Mouse (Mus musculus): ENCODE data around the gene Wdr25.

Wdr25 gene

DNA sequence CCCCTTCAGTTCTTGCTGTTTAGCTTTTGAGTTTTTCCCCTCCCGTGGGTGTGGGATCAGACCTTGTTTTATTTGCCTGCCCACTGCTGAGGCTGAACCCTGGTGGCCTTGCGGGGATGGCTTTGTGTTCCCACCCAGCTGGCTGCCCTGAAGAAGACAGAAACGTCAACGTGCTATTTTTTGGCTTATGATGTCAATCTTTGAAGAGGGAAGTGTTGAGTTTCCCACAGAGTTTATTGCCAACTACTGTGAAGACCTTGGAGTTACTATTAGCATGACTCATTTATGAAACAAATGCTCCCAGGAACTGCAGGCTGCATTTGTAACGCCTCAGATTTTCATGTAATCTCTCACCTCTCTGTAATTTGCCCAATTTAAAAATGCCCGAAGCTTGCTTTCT is 43.4 kb downstream of the Wdr25 start:
- DNase-seq (ENCODE audit: low read depth, low spot score) = no peak

DNA sequence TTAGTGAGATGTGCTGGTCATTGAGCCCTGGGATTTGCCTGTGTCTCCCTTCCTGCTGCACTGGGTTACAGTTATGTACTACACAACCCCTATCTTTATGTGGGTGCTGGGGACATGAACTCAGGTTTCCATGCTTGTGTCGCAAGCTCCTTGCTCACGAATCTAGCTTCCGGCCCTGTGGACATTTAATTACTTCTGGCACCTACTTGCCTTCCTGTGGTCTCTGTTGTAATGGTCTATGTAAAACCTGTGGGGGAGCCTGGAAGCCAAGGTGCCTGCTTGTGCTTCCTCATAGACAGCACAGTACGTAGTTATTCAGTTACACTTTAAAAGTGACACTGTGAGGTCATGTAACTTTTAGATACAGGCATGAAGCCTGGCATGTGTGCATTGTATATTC is 44.1 kb downstream of the Wdr25 start:
- DNase-seq (ENCODE audit: low read depth, low spot score) = no peak

DNA sequence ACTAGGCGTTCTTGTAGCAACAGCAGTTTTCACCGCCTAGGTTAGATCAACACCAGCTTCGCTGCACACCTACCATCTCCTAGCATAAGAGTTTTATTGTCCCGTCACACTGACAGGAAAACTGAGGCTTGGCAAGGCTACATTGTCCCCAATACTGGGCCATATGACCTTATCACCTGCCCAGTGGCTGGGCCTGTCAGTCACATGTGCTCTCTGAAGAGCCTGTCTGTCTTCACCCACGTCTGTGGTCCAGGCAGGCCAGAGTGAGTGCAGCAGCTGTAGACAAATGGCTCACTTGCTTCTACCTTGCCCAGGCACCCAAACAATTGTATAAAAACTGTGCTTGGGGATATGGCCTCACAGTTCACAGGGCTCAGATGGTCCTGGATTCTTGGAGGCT is 45.4 kb downstream of the Wdr25 start:
- DNase-seq (ENCODE audit: low read depth, low spot score) = no peak

DNA sequence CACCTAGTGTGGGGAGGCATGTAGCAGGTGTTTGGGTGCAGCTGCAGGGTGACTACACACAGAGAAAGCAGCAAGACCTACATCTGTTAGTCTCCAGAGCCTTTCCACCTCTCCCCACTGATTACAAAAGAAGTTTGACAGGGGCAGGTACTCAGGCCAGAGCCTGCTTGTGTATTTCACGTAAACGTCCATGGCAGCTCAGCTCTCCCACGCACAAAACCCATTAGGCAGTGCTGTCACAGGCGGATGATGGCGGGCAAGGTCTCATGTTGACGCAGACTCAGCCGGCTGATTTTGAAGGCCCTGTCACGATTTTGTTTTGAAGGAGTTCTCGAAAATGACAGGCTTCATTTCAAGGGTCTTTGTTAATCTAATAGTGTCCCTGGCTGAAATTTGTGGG is 45.9 kb downstream of the Wdr25 start:
- no peak for DNase-seq (ENCODE audit: low read depth, low spot score)

DNA sequence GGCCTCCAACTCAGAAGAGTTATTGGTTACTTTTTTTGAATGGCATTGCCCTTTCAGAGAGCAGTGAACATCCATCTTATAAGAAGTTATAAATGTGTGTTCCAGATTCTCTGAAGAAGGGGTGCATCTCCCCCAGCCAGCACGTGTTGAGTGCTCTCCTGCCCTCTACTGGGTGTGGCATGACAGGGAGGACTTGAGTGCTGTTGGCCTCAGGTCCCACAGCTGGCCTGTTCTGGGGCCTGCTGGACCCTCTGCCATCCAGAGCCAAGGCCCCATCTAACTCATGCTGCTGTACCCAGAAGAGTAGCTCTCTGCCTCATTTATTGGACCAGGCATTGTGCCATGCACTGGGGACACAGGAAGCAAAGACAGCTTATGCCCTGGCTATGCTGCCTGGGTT is 46.8 kb downstream of the Wdr25 start:
- no peak for DNase-seq (ENCODE audit: low read depth, low spot score)

DNA sequence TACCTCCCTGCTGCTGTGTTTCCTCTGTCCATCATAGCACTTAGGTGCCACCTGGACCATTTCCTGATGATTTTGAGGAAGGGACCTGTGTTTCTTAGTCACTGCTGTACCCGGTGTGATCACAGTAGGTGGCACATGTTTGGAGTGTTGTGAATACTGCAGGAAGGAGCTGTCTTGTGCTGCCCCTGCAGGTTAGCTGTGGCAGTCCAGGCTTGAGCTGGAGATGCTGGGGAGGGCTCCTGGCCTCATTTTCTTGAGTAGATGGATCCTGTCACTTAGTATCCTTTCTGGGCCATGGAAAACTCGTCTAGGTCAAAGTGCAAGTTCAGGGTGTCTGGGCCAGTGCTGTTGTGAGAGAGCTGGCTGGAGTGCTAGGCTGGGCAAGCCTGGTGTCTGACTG is 47.9 kb downstream of the Wdr25 start:
- DNase-seq (ENCODE audit: low read depth, low spot score) = no peak

DNA sequence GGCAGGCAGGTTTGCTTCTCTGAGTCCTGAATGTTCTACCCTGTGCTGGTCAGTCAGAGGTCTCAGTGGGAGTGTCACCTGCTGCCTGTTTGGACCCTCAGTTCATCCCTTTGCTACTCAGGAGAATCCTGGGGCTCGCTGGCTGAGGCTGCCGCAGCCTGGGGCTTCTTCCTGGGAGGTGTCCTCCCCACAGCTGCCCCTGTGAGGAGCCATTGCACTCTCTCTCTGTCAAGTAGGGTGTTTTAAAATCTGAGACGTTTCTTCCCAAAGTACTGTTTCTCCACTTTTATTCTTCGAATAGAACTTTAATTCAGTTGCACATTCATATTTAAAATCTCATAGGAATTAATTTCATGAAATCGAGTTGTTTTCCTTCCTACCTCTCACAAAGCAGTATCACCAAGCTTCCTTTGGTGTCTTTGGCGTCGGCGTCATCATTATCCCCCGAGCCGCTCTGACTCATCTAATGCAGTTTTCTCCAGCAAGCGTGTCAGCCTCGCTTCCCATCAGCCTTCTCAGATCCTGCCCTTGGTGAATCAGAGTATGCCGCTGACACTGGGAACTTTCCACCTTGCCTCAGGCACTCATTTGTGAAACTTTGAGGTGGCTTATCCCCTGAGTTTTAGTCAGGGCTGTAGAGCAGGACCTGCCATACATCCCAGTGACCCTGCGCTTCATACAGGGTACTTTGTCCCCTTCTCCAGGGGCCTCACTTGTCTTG is 48.9 kb downstream of the Wdr25 start:
- no peak for DNase-seq (ENCODE audit: low read depth, low spot score)

DNA sequence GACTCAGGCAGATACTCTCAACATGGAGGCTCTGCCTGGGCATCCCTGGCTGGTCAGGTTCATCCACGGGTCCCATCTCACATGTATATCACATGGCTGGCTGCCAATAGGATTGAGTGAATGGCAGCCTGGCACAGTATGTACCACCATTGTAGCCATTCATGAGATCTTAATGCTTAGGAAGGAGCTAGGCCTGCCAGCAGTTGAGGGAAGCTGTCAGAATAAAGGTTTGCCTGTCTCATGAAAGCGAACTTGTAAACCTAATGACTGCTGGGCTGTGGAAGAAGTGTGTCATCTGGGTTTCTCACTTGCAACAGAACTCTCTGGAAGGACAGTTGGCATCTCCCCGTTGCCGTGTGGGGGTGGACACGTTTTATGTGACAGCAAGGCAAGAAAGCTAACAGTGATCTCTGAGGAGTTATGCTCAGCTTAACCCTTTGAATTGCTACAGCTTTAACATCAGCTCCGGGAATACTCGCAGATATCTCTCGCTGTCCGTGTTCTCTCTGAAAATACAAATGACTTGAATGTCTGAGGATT is 59.6 kb downstream of the Wdr25 start:
- DNase-seq (ENCODE audit: low read depth, low spot score) = no peak

DNA sequence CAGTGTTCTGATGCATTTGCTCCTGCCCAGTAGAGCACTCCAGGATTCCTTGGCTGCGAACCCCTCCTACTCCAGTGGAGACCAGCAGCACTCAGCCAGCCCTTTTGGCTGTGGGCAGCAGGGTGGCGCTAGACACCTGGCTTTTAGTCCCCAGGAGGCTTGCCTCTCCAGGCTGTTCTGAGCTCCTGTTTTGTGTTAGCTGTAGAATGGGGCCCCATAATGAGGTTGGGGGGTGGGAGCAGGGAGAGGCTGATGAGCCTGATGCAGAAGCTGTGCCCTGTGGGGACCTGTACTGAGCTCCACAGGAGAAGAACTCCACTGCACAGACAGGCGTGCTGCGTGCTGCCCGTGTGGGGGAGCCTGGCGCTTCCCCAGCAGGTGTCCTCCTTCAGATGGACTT is 60.4 kb downstream of the Wdr25 start:
- DNase-seq (ENCODE audit: low read depth, low spot score) = peak; percentile 45

DNA sequence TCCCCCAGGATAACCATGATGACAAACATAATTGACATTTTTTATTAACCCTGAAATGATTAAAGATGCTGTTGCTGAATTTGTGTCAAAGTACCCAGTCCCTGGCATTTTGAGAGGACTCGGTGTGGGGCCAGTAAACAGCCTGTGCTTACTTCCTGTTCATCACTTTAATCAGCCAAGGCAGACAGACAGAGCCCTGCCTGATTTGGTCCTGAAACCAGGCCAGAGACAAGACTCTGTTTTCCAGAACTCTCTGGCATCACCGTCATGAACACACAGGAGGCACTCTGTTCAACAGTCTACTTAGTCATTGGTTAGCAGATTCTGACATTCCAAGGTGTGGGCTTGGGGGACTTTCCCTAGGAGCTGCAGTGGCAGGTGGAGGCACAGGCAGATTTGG is 61.0 kb downstream of the Wdr25 start:
- DNase-seq (ENCODE audit: low read depth, low spot score) = no peak

DNA sequence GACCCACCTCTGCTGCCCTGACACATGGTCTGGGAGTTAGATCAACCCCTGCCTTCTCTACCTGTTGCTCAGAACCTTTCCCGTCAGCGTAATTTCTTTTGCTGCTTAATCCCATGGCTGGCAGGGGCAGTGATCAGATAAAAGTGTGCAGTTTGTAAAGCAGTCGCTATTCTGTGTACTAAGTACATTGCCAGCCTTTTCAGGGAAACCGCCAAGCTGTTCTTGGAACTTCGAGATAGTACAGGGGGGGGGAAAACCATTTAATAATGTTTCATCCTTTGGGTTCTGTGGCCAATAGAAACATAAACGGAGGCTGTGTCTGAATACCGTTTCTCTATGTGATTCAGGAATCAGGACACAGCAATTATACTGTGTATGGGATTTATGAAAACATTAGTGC is 65.1 kb downstream of the Wdr25 start:
- DNase-seq (ENCODE audit: low read depth, low spot score) = no peak

DNA sequence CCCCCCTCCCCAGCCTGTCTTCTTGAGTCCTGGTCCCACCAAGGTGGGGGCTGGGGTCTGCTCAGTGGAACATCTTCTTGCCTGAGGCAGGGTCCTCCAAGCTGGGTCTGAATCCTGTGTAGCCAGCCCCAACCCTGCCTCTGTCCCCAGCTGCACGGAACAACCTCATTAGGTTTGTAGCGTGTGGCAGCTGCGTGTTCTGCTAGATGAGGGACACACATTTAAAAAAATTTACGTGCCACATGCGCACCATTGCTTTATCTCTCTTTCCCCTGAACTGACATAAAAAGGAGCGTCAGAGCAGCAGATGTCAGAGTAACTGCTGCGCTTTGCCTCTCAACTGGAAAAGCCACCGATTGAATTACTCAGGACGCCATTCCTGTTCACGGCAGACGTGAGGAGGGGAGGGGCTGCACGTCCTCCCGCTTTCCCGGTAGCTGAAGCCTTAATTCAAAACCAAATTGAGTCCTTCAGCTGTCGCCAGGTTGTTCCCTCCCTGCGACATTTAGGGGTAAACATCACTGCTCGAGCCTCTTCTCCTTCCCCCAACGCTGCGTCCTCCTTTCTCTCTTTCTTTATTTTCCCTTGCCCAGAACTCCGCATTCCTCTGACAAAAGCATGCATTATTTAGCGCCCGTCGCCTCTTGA is 65.7 kb downstream of the Wdr25 start:
- DNase-seq (ENCODE audit: low read depth, low spot score) = peak; percentile 45

DNA sequence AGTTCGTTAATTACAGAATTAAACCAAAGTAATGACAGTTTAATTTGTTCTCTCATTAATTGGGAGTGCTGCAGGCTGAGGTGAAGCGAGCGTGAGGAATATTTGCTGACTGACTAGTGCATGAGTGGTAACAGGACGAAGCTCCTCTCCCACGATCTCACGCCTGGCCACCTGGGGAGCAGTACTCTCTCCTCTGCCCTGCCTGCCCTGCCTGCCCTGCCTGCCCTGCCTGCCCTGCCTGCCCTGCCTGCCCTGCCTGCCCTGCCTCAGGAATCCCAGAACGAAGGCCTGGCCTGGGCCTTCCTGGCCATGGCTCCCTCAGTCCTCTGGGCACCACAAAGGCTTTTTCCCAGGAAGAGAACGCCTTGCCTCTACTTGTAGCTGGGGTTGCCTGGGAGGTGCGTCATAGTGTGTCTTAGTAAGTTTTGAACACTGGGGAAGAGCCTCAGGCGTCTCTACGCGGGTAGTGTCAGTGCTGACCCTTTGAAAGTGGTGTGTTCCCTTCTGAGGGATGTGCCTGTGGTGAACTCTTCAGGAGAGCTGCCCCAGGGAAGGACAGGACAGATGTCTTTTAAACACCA is 66.3 kb downstream of the Wdr25 start:
- DNase-seq (ENCODE audit: low read depth, low spot score) = no peak

DNA sequence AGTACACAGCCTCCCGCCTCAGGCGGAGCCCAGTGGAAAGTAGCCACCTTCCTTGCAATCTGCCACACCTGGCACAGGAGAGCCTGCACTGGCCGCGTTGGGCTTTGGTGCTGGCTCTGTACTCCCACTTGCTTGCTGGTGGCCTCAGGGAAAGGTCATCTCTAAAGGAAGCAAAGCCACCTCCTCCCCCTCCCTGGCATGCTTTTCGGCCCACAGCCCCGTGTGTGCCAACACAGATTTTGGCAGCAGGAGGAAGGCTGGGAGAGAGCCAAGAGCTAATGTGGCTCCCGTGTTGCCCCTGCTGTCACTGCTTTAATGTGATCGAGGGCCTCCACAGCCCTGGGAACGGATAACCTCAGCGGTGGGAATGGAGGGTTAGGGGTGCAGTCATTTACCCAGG is 66.8 kb downstream of the Wdr25 start:
- no peak for DNase-seq (ENCODE audit: low read depth, low spot score)

DNA sequence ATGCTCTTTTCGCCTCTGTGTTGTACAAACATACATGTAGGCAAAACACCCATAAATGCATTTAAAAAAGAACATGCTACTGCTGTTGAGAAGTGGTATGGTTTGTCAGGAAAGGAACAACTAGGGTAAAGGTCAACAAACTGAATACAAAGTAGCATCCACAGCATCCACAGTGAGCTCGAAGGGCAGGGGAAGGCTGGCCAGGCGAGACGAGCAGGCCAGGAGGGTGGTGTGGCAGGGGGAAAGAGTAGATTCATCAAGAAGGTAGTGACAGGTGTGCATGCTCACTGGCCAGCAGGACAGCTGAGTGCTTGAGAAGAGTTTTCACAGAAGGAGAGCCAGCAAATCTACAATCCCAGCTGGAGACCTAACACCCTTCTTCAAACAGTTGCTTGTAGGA is 74.2 kb downstream of the Wdr25 start:
- no peak for DNase-seq (ENCODE audit: low read depth, low spot score)

DNA sequence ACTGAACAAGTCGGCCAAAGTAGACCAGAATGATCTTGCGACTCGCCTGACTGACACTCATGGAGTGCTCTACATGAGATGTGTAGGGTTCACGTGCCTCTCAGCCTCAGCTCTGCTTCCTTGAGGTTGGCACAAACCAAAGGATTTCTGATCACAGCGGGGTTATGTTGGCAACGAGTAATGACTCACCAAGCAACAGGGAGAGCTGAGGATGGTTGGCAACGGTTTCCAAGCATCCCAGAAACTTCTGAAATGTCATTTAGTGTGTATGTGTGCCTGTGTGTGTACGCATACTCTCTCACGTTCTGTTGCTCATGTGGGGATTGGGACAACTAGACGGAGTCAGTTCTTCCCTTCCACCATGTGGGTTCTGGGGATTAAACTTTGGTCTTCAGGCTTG is 74.6 kb downstream of the Wdr25 start:
- no peak for DNase-seq (ENCODE audit: low read depth, low spot score)

DNA sequence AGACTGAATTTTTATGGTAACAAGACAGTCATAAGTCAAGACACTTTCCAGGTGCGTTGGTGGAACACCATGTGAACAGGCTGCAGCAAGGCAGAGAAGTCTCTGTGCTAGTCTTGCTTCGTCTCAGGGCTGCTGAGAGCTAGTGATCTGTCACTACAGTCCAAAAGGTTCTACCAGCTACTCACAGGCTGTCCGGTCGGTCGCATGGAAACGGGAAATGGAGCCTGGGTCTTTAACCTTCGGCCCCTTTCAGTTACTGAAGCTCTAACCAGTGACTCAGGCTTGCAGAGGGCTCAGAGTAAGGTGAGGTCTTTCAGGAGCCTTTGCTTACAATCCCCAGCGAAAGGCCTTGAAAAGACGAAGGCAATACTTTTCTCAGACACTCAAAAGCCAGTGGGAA is 78.0 kb downstream of the Wdr25 start:
- DNase-seq (ENCODE audit: low read depth, low spot score) = no peak

DNA sequence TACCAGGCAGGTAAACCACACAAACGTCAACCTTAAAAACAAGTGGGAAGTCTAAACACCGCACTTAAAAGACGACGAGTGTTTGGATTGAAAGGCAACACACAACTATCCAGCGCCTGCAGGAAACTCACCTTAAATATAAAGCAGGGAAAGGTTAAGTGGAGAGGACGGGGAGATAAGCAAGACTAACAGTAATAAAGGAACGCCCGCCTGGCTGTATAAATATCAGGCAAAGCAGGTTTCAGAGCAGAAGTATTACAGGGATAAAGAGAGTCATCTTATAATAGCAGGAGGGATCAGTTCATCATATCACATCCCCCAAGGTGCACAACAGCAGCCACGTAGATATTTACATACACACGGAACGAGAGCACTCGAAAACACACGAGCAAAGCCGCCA is 78.8 kb downstream of the Wdr25 start:
- no peak for DNase-seq (ENCODE audit: low read depth, low spot score)

DNA sequence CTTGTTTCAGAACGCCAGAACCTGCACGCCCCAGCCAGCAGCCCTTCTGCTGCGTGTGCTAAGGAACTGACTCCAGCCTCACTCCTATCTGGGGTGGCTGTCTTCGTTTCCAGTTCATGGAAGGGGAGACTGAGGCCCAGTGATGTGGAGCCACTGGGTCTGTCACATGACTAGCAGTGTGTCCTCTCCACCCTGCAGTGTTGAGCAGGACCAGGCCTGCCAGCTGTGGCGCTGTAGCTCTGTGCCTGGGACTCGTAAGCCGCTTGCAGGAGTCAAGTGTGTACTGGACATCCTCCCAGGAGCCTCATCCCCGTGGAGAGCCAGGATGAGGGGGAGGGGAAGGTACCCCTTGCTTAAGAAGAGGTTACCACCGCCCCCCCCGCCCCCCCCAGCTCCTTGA is 86.5 kb downstream of the Wdr25 start:
- no peak for DNase-seq (ENCODE audit: low read depth, low spot score)

DNA sequence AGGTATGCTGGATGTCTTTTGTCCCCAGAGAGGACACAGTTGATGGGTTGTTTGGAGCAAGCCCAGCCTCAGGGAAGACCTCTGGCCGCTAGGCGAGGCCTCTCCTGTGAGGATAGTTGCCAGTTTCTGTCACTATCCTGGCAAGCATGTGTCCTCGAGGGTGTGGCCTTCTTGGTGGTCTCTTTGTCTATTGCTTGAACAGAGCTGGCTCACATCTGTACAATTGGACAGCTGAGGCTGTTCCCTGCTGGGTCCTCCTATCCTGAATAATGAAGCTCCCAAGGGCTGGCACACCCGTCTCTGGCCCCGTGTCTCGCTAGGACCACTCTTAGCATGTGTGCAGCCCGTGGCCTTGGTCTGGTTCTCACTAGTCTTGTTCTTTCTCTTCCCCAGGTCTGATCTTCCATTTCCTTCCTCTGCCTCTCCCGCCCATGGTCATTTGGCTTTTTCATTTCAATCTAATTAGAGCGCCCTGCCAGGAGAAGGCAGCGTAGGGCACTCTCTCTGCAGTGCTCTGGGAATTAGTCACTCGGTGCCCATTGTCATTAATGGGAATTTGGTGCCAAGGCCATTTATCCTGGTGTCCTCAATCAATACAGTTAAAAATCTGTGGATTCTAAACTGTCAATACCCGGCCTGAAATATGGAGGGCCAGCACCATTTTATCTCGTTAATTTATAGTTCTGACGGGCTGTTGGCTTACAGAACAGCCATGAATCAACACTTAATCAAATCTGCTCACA is 88.7 kb downstream of the Wdr25 start:
- no peak for DNase-seq (ENCODE audit: low read depth, low spot score)

DNA sequence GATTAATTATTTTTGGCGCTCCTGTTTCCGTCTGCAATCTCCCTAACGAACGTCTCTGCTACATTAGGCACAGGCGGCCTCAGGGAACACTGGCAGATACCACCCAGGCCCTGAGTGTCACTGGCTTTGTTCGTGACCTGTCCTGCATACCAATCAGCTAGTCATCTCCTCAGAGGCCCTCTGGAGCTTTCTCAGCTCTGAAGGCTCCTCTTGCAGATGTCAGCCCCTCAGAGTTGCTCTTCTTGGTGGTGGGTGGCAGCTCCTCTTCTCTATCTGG is 89.2 kb downstream of the Wdr25 start:
- no peak for DNase-seq (ENCODE audit: low read depth, low spot score)

DNA sequence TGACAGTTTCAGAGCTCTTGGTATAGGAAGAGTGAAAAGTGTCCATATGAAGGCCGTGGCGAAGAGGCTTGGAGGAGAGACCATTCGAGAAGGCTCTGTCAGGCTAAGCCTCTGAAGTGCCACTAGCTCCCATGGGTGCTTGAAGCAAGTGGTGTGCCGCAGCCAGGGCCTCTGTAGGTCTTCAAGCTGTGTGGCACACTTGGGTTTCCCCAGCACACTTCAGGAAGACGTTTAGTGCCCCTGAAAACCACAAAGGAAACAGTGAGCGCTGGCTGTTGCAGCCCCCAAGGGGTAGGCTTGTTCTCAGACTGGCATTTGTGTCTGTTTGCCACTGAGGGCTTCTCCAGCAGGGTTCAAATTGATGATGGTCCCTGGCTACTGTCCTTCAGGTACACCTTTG is 90.1 kb downstream of the Wdr25 start:
- no peak for DNase-seq (ENCODE audit: low read depth, low spot score)

DNA sequence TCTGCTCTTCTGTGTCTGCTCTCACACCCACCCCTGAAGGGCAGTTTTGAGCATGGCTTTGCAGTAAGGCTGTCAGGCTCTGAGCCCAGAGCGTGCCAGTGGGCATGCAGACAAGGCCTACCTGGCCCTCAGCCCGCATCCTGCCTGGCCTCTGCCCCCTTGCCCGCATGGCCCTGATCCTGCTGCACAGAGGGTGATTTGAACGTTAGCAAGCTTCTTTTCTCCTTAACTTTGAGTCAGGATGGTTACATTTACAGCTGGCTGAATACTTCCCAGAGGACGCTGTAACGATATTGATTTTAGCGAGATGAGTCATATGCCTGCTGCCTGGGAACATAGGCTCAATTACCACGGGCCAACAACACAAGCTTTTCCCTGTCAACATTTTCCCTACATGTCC is 91.0 kb downstream of the Wdr25 start:
- no peak for DNase-seq (ENCODE audit: low read depth, low spot score)
